Mouse (Mus musculus) A20 (cell line): ENCODE results near the gene Grk3.

Experiments
- DNase-seq: peaks from one replicate; pipeline ENCODE4 v3.0.0-alpha.2; 2011; ENCODE audit warnings: low read depth, low spot score

The Grk3 gene

GRCm38 (mm10) chr5:112941001-112941400 lies 74.6 kb downstream of the Grk3 start:
- no peak for DNase-seq

GRCm38 (mm10) chr5:112936632-112937031 lies 79.0 kb downstream of the Grk3 start:
- no peak for DNase-seq

GRCm38 (mm10) chr5:112935436-112935835 lies 80.2 kb downstream of the Grk3 start:
- no peak for DNase-seq

GRCm38 (mm10) chr5:112932878-112933567 lies 82.6 kb downstream of the Grk3 start:
- no peak for DNase-seq

GRCm38 (mm10) chr5:112931901-112932300 lies 83.7 kb downstream of the Grk3 start:
- no peak for DNase-seq

- no peak for DNase-seq
Observed at GRCm38 (mm10) chr5:112928201-112928881, 87.2 kb downstream of the Grk3 start.

GRCm38 (mm10) chr5:112925422-112925821 lies 90.2 kb downstream of the Grk3 start:
- no peak for DNase-seq

- no peak for DNase-seq
Observed at GRCm38 (mm10) chr5:112924806-112925205, 90.8 kb downstream of the Grk3 start.

- DNase-seq: no peak
Observed at GRCm38 (mm10) chr5:112923841-112924240, 91.8 kb downstream of the Grk3 start.

- DNase-seq: no peak
Observed at GRCm38 (mm10) chr5:112921914-112922313, 93.7 kb downstream of the Grk3 start.

- no peak for DNase-seq
Observed at GRCm38 (mm10) chr5:112910381-112910780, 105.2 kb downstream of the Grk3 start.

- DNase-seq: no peak
Observed at GRCm38 (mm10) chr5:112908169-112908614, 107.4 kb downstream of the Grk3 start.

- DNase-seq: no peak
Observed at GRCm38 (mm10) chr5:112907504-112907903, 108.1 kb downstream of the Grk3 start.

- no peak for DNase-seq
Observed at GRCm38 (mm10) chr5:112895674-112896654, 119.6 kb downstream of the Grk3 start, which contains the start of gene Myo18b. Gene Myo18b (minus strand): TSS chr5:112896362.

GRCm38 (mm10) chr5:112893462-112894060 lies 122.0 kb downstream of the Grk3 start:
- no peak for DNase-seq

GRCm38 (mm10) chr5:112892411-112892810 lies 123.2 kb downstream of the Grk3 start:
- DNase-seq: no peak

- no peak for DNase-seq
Observed at GRCm38 (mm10) chr5:112888651-112889050, 126.9 kb downstream of the Grk3 start.

- DNase-seq: no peak
Observed at GRCm38 (mm10) chr5:112886687-112887491, 128.7 kb downstream of the Grk3 start.

- DNase-seq: no peak
Observed at GRCm38 (mm10) chr5:112877391-112878115, 138.0 kb downstream of the Grk3 start.

- DNase-seq: no peak
Observed at GRCm38 (mm10) chr5:112876846-112877390, 138.7 kb downstream of the Grk3 start.
